Mouse (Mus musculus): ENCODE data around the gene Zbtb39.

DNA sequence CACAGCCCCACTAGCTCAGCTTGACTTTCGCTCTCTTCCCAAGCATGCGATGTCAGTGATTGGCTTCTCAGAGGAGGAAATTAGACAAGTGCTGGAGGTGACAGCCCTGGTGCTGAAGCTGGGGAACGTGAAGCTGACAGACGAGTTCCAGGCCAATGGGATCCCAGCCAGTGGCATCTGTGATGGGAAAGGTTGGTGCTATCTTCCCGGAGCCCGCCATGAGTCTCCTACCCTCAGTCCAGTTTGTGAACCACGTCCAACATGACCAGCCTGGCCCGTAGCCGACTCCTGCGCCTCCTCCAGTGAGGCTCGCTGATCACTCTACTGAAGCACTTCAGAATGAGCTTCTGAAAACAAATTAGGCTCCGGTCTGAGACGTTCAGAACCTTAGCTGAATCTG is 29.0 kb upstream of the Zbtb39 start:
- no peak for TF ChIP-seq CTCF (IDR thresholded peaks at IDR 0.05; ENCODE audit: low read depth)
- no peak for TF ChIP-seq EP300 (IDR thresholded peaks at IDR 0.05; ENCODE audit: low read depth)
